Mouse (Mus musculus): ENCODE data around the gene Gm49358. TPM values are rescaled to one million over a fixed set of nuclear protein-coding genes. Genes with fewer than 3 reads are reported as not detected.

Gene Gm49358
- total and polyA plus RNA-seq, 3 experiments, result 2.0 TPM; not detected in 2

DNA sequence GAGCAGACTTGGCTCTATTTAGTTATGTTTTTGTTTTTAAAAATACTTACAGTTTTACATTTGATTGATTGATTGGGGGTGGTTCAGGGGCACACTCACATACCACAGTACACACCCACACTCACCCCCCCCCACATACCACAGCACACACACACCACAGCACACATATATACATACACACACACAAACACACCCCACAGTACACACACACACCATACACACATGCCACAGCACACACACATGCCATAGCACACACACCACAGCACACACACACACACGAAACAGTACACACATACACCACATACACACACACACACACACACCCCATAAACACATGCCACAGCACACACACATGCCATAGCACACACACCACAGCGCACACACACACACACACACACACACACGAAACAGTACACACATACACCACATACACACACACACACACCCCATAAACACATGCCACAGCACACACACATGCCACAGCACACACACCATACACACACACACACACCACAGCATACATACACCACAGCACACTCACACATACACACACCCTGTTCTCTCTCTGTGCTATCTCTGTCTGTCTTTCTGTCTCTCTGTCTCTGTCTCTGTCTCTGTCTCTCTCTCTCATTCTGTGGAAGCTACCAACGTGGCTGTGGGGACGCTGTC, 32.4 kb downstream of the Gm49358 start:
- H3K9me3 ChIP-seq (replicated peaks; ENCODE audit: low read length), result no peaks in the 10 kb centered on the region
- no peak overlapping the region for H3K9ac ChIP-seq (ENCODE audit: insufficient read depth, low read depth)
- TF ChIP-seq RAD21 (IDR thresholded peaks at IDR 0.05; ENCODE audit: low read depth, low read length) (no peak), MXI1 (IDR thresholded peaks at IDR 0.05; ENCODE audit: low read depth, low read length) (no peak), MAFK (IDR thresholded peaks at IDR 0.05; ENCODE audit: insufficient replicate concordance, low read length) (no peak), NELFE (IDR thresholded peaks at IDR 0.05; ENCODE audit: low read depth, low read length) (no peak), ZKSCAN1 (IDR thresholded peaks at IDR 0.05; ENCODE audit: borderline replicate concordance, low read depth, low read length) (no peak), ZMIZ1 (IDR thresholded peaks at IDR 0.05; ENCODE audit: low read depth, low read length) (no peak), ZC3H11A (IDR thresholded peaks at IDR 0.05; ENCODE audit: low read depth, low read length) (no peak)
- no peak overlapping the region for H3K4me2 ChIP-seq (ENCODE audit: insufficient read depth, low read depth, poor library complexity, severe bottlenecking)
- dilution Hi-C loops (cut with MboI; ENCODE audit: extremely low pct_ligation_motif_present, extremely low pct_unique_long_range_greater_than_20kb, low sequenced_read_pairs), result no loop called here
- no peak overlapping the region for H3K27ac ChIP-seq (ENCODE audit: insufficient read depth, low read depth)
- H3K27me3 ChIP-seq (replicated peaks), result no peaks in the 10 kb centered on the region
- H3K36me3 ChIP-seq (replicated peaks in 1 of 2; ENCODE audit: control insufficient read depth in 1 of 2, insufficient read depth in 1 of 2, low read length in 1 of 2), result peaks cover 4 to 24% of the 10 kb centered on the region in 2 experiments
- in situ Hi-C loops (cut with MboI; ENCODE audit: low pct_ligation_motif_present, low pct_unique_long_range_greater_than_20kb, low sequenced_read_pairs), result no loop called here
- H3K79me2 ChIP-seq (replicated peaks; ENCODE audit: control insufficient read depth, extremely low read depth, insufficient read depth, poor library complexity, severe bottlenecking), result peaks cover 11% of the 10 kb centered on the region
- DNase-seq (ENCODE audit: extremely low read depth), result no peak
- peaks cover 8 to 35% of the 10 kb centered on the region in 2 experiments; a peak in 3 of 4 replicates for H3K4me1 ChIP-seq (ENCODE audit: control insufficient read depth in 1 of 2, insufficient read depth in 2 of 2)
- no peak overlapping the region for H3K4me3 ChIP-seq (replicated peaks in 1 of 3; ENCODE audit: low read depth in 2 of 3, low read length in 2 of 3, poor library complexity in 1 of 3)

DNA sequence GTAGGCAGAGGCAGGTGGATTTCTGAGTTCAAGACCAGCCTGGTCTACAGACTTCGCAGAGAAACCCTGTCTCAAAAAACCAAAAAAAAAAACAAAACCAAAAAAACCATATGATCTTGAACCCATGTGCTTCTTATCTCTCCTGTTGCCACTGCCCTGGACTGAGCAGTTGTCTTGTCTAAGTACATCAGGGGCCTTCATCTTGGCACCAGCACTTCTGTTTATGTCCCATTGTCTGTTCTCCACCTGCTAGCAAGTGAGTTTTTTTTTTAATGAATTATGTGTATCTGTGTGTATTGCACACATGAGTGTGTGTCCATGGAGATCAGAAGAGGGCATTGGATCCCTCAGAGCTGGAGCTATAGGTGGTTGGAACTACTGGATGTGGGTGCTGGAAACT, 43.6 kb downstream of the Gm49358 start:
- H3K4me3 ChIP-seq (replicated peaks in 1 of 3; ENCODE audit: low read depth in 2 of 3, low read length in 2 of 3, poor library complexity in 1 of 3), result no peak overlapping the region
- 0 out of 2 replicates have a peak, but pooled peaks cover 2% of the 10 kb centered on the region for H3K79me2 ChIP-seq (replicated peaks; ENCODE audit: control insufficient read depth, extremely low read depth, insufficient read depth, poor library complexity, severe bottlenecking)
- TF ChIP-seq JUND (conservative IDR thresholded peaks at IDR 0.05; ENCODE audit: low read depth, low read length) (no peak), USF1 (IDR thresholded peaks at IDR 0.05; ENCODE audit: low read depth, low read length) (no peak), GABPA (IDR thresholded peaks at IDR 0.05; ENCODE audit: insufficient replicate concordance, low read depth, low read length) (no peak), MAFK (IDR thresholded peaks at IDR 0.05; ENCODE audit: insufficient replicate concordance, low read length) (no peak), CTCF (conservative IDR thresholded peaks at IDR 0.05 in 1 of 2, IDR thresholded peaks at IDR 0.05 in 1 of 2; ENCODE audit: low read depth in 2 of 2, low read length in 2 of 2) (no peak), IRF4 (IDR thresholded peaks at IDR 0.05; ENCODE audit: low read depth, low read length) (no peak), NELFE (IDR thresholded peaks at IDR 0.05; ENCODE audit: low read depth, low read length) (no peak), MYC (IDR thresholded peaks at IDR 0.05; ENCODE audit: low read depth, low read length) (no peak), MXI1 (IDR thresholded peaks at IDR 0.05; ENCODE audit: low read depth, low read length) (no peak), TCF12 (IDR thresholded peaks at IDR 0.05; ENCODE audit: low read depth, low read length) (no peak), ELF1 (IDR thresholded peaks at IDR 0.05; ENCODE audit: low read depth, low read length) (no peak), MEF2A (IDR thresholded peaks at IDR 0.05; ENCODE audit: borderline replicate concordance, low read depth, low read length) (no peak), ZKSCAN1 (IDR thresholded peaks at IDR 0.05; ENCODE audit: borderline replicate concordance, low read depth, low read length) (no peak), NRF1 (IDR thresholded peaks at IDR 0.05; ENCODE audit: low read depth, low read length) (no peak), RAD21 (IDR thresholded peaks at IDR 0.05; ENCODE audit: low read depth, low read length) (no peak)
- no peak overlapping the region for H3K27ac ChIP-seq (ENCODE audit: insufficient read depth, low read depth)
- H3K4me1 ChIP-seq (ENCODE audit: control insufficient read depth in 1 of 2, insufficient read depth in 2 of 2), result peaks cover 0 to 17% of the 10 kb centered on the region in 2 experiments; a peak in 2 of 4 replicates
- in situ Hi-C loops (cut with MboI; ENCODE audit: low pct_ligation_motif_present, low pct_unique_long_range_greater_than_20kb, low sequenced_read_pairs) (no loop called here), dilution Hi-C loops (cut with MboI; ENCODE audit: extremely low pct_ligation_motif_present, extremely low pct_unique_long_range_greater_than_20kb, low sequenced_read_pairs) (no loop called here)
- no peak overlapping the region for H3K4me2 ChIP-seq (ENCODE audit: insufficient read depth, low read depth, poor library complexity, severe bottlenecking)
- no peaks in the 10 kb centered on the region for H3K9me3 ChIP-seq (replicated peaks; ENCODE audit: low read length)
- H3K36me3 ChIP-seq (replicated peaks in 1 of 2; ENCODE audit: control insufficient read depth in 1 of 2, insufficient read depth in 1 of 2, low read length in 1 of 2), result peaks cover 16 to 79% of the 10 kb centered on the region in 2 experiments
- DNase-seq (ENCODE audit: extremely low read depth), result no peak
- H3K27me3 ChIP-seq (replicated peaks), result no peaks in the 10 kb centered on the region
- H3K9ac ChIP-seq (ENCODE audit: insufficient read depth, low read depth), result no peak overlapping the region

Measured in CH12.LX (cell line).